Mouse (Mus musculus): Measurements from ENCODE around the gene Rab1a. TPM values are rescaled to one million over a fixed set of nuclear protein-coding genes. Genes with fewer than 3 reads are reported as not detected.

The Rab1a gene
- polyA plus RNA-seq, 1 experiment from 2014 or later: 233 TPM

- Histone ChIP-seq H3K9me3 (replicated peaks) (no peaks in the 10 kb centered on the region), H3K4me1 (replicated peaks) (peaks cover 46% of the 10 kb centered on the region), H3K36me3 (peaks cover 15% of the 10 kb centered on the region; the same call in 1 of the 2 replicates), H3K27ac (ENCODE audit: poor library complexity, severe bottlenecking) (peak overlapping the region; percentile 68), H3K9ac (peak overlapping the region; percentile 86), H3K4me2 (peak overlapping the region; percentile 93), H3K27me3 (replicated peaks) (no peaks in the 10 kb centered on the region), H3K4me3 (peak overlapping the region; percentile 70)
- peak; percentile 61 for ATAC-seq (ENCODE audit: insufficient number of reproducible peaks, low FRiP score)
- WGBS: under 1% methylated on average over 29 of the region's 39 CpGs
These were observed 47.6 kb downstream of the Rab1a start for GRCm38 (mm10) chr11:20248840-20249239.

GRCm38 (mm10) chr11:20249296-20250110 lies 48.3 kb downstream of the Rab1a start, which contains the start of gene Cep68:
Cep68 (minus strand) TSS chr11:20249429.
- no peaks in the 10 kb centered on the region for H3K27me3 ChIP-seq (replicated peaks)
- H3K4me3 ChIP-seq: peak within 1 kb of the TSS; percentile 70
- under 1% methylated on average over 46 of the region's 59 CpGs for WGBS
- no peaks in the 10 kb centered on the region for H3K9me3 ChIP-seq (replicated peaks)
- H3K36me3 ChIP-seq: peaks cover 14% of the 10 kb centered on the region; the same call in 1 of the 2 replicates
- peak within 1 kb of the TSS; percentile 93 for H3K4me2 ChIP-seq
- peak; percentile 99 for ATAC-seq (ENCODE audit: insufficient number of reproducible peaks, low FRiP score)
- H3K9ac ChIP-seq: peak within 1 kb of the TSS; percentile 96
- H3K27ac ChIP-seq (ENCODE audit: poor library complexity, severe bottlenecking): peak within 1 kb of the TSS; percentile 68
- H3K4me1 ChIP-seq (replicated peaks): peaks cover 40% of the 10 kb centered on the region

- no peak for ATAC-seq (ENCODE audit: insufficient number of reproducible peaks, low FRiP score)
- Histone ChIP-seq H3K9ac (no peak overlapping the region), H3K27me3 (replicated peaks) (no peaks in the 10 kb centered on the region), H3K36me3 (peaks cover 10% of the 10 kb centered on the region; the same call in 1 of the 2 replicates), H3K27ac (ENCODE audit: poor library complexity, severe bottlenecking) (no peak overlapping the region), H3K4me2 (no peak overlapping the region), H3K9me3 (replicated peaks) (no peaks in the 10 kb centered on the region), H3K4me3 (no peak overlapping the region), H3K4me1 (replicated peaks) (peaks cover 32% of the 10 kb centered on the region)
- WGBS: 81% methylated on average over 6 of the region's 6 CpGs
These were observed 49.4 kb downstream of the Rab1a start for GRCm38 (mm10) chr11:20250476-20251178.

- 73% methylated on average over 2 of the region's 2 CpGs for WGBS
These were observed 51.9 kb downstream of the Rab1a start for GRCm38 (mm10) chr11:20253088-20253487.

GRCm38 (mm10) chr11:20254791-20255190 lies 53.6 kb downstream of the Rab1a start:
- Histone ChIP-seq H3K27ac (ENCODE audit: poor library complexity, severe bottlenecking) (no peak overlapping the region), H3K9me3 (replicated peaks) (no peaks in the 10 kb centered on the region), H3K27me3 (replicated peaks) (no peaks in the 10 kb centered on the region), H3K9ac (no peak overlapping the region), H3K4me2 (no peak overlapping the region), H3K4me1 (replicated peaks) (0 out of 2 replicates have a peak, but pooled peaks cover 2% of the 10 kb centered on the region), H3K36me3 (no peaks in the 10 kb centered on the region), H3K4me3 (no peak overlapping the region)
- 75% methylated on average over 4 of the region's 4 CpGs for WGBS
- no peak for ATAC-seq (ENCODE audit: insufficient number of reproducible peaks, low FRiP score)

More at GRCm38 (mm10) chr11:20253088-20253487, 51.9 kb downstream of the Rab1a start:
- Histone ChIP-seq H3K27me3 (replicated peaks) (no peaks in the 10 kb centered on the region), H3K4me2 (no peak overlapping the region), H3K9ac (no peak overlapping the region), H3K4me3 (no peak overlapping the region), H3K36me3 (no peaks in the 10 kb centered on the region), H3K9me3 (replicated peaks) (no peaks in the 10 kb centered on the region), H3K27ac (ENCODE audit: poor library complexity, severe bottlenecking) (no peak overlapping the region), H3K4me1 (replicated peaks) (peaks cover 8% of the 10 kb centered on the region)
- no peak for ATAC-seq (ENCODE audit: insufficient number of reproducible peaks, low FRiP score)

GRCm38 (mm10) chr11:20262628-20263380 lies 61.6 kb downstream of the Rab1a start:
- H3K4me1 ChIP-seq (replicated peaks): no peaks in the 10 kb centered on the region
- no peaks in the 10 kb centered on the region for H3K9me3 ChIP-seq (replicated peaks)
- H3K27me3 ChIP-seq (replicated peaks): no peaks in the 10 kb centered on the region
- H3K4me3 ChIP-seq: no peak overlapping the region
- ATAC-seq (ENCODE audit: insufficient number of reproducible peaks, low FRiP score): no peak
- 52% methylated on average over 8 of the region's 8 CpGs for WGBS
- no peak overlapping the region for H3K9ac ChIP-seq
- H3K4me2 ChIP-seq: no peak overlapping the region
- H3K27ac ChIP-seq (ENCODE audit: poor library complexity, severe bottlenecking): no peak overlapping the region
- H3K36me3 ChIP-seq: no peaks in the 10 kb centered on the region

GRCm38 (mm10) chr11:20269885-20270284 lies 68.7 kb downstream of the Rab1a start:
- no peaks in the 10 kb centered on the region for H3K9me3 ChIP-seq (replicated peaks)
- no peak overlapping the region for H3K4me2 ChIP-seq
- H3K27me3 ChIP-seq (replicated peaks): no peaks in the 10 kb centered on the region; the same call in 1 of the 2 replicates
- no peak overlapping the region for H3K4me3 ChIP-seq
- ATAC-seq (ENCODE audit: insufficient number of reproducible peaks, low FRiP score): no peak
- H3K27ac ChIP-seq (ENCODE audit: poor library complexity, severe bottlenecking): no peak overlapping the region
- H3K9ac ChIP-seq: no peak overlapping the region
- no peaks in the 10 kb centered on the region for H3K4me1 ChIP-seq (replicated peaks)
- H3K36me3 ChIP-seq: no peaks in the 10 kb centered on the region
- 75% methylated on average over 6 of the region's 6 CpGs for WGBS

- WGBS: 67% methylated on average over 2 of the region's 2 CpGs
- no peaks in the 10 kb centered on the region for H3K36me3 ChIP-seq
- no peaks in the 10 kb centered on the region for H3K9me3 ChIP-seq (replicated peaks)
- peaks cover 5% of the 10 kb centered on the region for H3K4me1 ChIP-seq (replicated peaks)
- ATAC-seq (ENCODE audit: insufficient number of reproducible peaks, low FRiP score): no peak
- H3K27ac ChIP-seq (ENCODE audit: poor library complexity, severe bottlenecking): no peak overlapping the region
- no peak overlapping the region for H3K4me3 ChIP-seq
- H3K27me3 ChIP-seq (replicated peaks): peaks cover 6% of the 10 kb centered on the region; the same call in 1 of the 2 replicates
- H3K4me2 ChIP-seq: no peak overlapping the region
- no peak overlapping the region for H3K9ac ChIP-seq
These were observed 74.7 kb downstream of the Rab1a start for GRCm38 (mm10) chr11:20275974-20276373.

Other genes with a start within 250 kb of the Rab1a start
- 104 and 108 TPM in 2 replicates for gene Actr2, start 88.5 kb upstream of the Rab1a start, polyA plus RNA-seq (2016; fragmentation: Nextera tagmentation; extraction: Ambion mirVana)
- 36.1 and 39.5 TPM in 2 replicates for gene Cep68, start 48.0 kb downstream of the Rab1a start, polyA plus RNA-seq (2016; fragmentation: Nextera tagmentation; extraction: Ambion mirVana)
- gene Slc1a4, start 131.3 kb downstream of the Rab1a start, polyA plus RNA-seq (2016; fragmentation: Nextera tagmentation; extraction: Ambion mirVana): 12.1 and 12.4 TPM in 2 replicates

Data from heart, embryonic 12.5 days (tissue).